Mouse (Mus musculus) kidney, postnatal 36 days (tissue): Measurements from ENCODE around the gene Gm20388.

Experiments
- DNase-seq, 2 experiments: peaks; one replicate each; pipeline ENCODE4 v3.0.0; 2021 to 2022; ENCODE audit warnings: mixed read lengths in 2 of 2

Gene Gm20388

DNA sequence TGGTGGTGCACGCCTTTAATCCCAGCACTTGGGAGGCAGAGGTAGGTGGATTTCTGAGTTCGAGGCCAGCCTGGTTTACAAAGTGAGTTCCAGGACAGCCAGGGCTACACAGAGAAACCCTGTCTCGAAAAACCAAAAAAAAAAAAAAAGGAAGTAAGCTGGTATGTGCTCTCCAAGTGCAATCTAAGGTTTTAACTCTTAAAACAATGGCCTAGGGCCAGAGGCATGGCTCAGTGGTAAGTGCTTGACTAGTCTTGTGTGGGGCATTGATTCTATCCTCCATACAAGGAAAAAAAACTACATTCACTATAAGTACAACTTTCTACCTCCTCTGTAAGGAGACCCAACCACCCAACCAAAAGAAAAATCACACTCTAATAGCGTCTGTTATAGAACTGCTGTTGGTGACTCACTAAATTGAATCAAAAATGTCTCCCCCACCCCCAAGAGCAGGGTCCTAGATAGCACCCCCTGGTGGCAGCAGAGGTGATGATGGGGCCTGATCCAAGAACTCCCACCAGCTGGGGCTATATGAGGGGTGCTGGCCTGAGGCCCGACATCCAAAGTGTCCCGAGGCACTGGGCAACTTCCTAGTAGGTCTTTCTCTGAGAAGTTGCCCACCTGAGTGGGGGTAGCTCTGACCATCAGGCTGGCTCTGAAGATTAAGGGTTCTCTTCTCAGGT, 2548.7 kb downstream of the Gm20388 start:
- DNase-seq: peak in 1 of 2 experiments; percentile 43

DNA sequence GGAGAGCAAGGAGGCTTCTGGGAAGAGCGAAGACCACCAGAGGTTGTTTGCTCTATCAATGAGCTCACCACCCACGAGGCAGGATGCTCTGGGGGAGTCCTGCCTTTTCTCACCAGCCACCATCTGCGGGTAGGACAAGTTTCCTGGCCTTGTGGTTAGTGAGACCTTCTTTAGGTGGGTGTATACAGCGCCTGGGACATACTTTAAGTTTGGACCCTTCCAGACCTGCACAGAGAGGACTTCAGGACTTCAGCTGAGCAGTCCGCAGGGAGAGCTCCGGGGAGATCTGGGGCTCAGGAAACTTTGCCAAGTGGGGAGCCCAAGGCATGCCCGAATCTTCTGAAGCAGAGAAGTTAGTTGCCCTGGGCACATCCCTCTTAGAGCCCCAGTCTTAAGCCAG, 2549.3 kb downstream of the Gm20388 start:
- no peak for DNase-seq

DNA sequence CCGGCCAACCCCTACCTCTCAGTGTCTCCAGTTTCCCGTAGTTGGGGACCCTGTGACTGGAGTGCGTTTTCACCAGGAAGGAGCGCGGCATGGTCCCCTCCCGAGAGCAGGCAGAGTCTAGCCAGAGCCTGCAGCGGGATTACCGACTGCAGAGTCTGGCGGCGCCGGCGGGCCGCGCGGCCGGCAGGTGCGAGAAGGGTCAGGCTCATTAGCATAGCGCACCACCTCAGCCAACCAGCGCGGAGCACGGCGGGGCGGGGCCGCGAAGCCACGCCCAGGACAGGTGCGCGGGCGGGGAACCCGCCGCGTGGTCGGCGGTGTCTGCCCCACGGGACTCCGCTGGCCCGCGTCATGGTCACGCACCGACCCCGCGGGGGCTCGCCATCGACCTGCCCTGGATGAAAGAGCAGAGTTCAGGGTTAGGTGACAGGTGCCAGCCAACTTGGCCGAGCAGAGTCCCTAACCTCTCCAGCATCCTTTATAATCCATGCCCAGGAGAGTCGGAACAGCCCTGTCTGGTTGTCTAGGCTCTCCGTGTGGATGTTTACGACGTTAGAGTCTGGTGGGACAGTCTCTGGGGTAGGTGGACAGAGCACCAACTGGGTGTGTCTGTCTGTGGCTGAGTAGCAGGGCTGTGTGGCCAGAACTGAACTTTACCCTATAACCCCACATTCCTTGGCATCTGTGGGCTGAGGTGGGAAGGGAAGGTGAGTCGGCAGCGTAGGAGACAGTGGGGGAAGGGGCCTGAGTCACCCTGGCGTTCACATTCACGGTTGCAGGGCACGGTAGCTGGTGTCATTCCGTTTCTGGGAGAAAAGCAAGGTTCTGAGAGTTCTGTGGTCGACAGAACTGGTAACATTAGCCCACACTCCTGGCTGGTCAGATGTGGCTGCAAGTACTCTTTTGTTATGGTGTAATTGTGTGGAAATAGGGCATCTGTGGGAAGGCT, 2550.2 kb downstream of the Gm20388 start, which contains the start of gene Snai3:
TSS of gene Snai3 (minus strand) at position 210 of the 949 bp plus-strand sequence.
- peak; percentile 84 to 88 for DNase-seq

- no peak for DNase-seq
Measured at GRCm38 (mm10) chr8:122461473-122462148, 2551.0 kb downstream of the Gm20388 start.

DNA sequence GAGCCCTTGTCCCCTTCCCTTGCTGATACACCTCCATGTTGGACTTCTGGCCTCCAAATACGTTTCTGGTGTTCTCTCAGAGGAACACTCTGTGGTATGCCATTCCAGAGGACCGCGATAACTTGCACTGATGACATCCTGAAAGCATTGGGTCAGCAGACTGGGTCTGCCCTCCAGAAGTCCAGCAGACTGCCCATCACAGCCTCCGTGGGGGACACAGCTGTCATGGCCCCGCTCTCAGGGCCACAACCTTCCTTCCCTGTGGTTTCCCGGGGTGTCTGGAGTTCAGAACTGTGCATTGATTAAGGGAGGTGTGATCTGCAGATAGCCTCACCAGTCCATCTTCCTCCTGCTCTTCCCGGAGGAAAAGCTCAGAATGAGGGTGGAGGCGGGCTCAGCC, 2551.9 kb downstream of the Gm20388 start:
- no peak for DNase-seq

DNA sequence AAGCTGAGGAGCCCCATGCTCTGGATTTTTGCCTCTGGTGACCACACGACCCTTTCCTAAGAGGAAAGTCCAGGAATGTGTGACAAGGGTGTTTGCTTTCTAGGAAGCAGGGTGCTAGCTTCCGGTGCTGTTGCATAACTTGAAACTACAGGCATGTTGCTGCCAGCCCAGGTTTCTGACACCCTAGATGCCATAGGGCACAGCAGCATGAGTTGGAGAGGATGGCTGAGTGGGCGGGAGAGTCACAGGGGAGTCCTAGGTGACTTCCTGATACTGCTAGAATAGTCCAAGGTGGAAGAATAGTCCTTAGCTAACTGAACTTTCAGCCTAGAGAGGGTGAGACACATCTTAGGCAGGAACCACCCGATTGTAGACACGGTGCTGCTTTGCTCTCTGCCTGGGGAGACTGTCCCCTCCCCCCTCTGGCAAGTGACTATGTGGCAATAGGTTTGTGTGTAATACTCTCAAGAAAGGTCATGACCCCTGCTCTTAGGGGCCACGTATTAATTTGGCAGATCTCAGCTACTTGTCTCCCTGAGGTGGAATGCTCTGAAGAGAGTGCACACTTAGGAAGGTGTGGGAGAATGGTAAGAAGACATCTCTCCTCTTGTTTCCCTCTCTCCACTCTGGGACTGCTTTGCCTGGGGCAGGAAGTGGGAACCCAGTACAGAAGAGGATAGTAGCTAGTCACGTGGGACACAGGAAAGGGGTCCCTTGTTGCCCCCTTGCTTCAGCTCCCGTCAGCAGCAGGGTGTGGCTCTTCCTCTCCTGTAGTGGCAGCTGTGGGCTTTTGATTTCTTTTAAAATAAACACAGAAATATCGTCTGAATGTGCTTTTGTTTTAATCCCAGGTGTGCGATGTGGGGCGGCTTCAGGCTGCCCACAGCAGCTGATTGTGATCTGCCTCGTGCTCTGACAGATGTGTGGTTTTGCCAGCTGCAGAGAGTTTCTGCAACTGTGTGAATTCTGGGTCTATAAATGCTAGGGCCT, 2553.3 kb downstream of the Gm20388 start:
- DNase-seq: peak; percentile 27 to 31

DNA sequence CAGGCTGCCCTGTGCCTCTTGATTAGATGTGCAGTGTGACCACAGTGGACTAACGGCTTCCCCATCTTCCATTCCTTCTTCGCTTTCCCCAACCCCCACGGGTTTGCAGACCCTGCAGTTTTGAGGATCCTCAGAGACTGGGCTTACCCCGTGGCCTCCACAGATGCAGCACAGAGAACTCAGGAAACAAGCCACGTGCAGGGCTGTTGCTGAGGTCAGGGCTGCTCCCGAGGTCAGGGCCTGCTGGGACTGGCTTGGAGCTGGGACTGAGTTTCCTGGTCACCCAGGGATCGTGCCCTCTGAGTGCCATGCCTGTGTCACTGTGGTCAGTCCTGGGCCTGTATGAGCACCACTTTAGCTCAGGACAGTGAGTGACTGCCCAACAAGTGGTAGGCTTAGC, 2554.3 kb downstream of the Gm20388 start:
- DNase-seq: no peak

- no peak for DNase-seq
Measured at GRCm38 (mm10) chr8:122467816-122468215, 2557.2 kb downstream of the Gm20388 start.

GRCm38 (mm10) chr8:122469407-122469806, 2558.8 kb downstream of the Gm20388 start:
- DNase-seq: peak; percentile 28 to 35

DNA sequence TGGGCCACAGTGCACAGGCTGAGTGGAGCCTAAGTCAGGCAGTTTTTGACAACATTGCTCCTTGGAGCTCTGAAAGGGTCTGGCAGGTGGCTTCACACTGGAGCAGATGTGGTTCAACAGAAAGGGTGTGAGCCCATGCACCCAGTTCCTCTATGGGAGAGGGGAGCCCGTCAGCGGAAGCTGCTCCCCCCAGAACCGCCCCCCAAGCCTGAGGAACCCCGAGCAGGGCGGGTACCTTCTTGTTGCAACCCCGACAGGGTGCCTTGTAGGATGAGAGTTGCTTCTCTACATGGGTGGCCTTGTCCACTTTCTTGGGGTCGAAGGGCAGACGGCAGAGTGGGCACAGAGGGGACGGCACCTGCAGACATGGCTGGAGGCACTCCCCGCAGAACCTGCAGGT, 2559.3 kb downstream of the Gm20388 start:
- DNase-seq: no peak

- no peak for DNase-seq
Measured at GRCm38 (mm10) chr8:122470691-122471090, 2560.1 kb downstream of the Gm20388 start.

DNA sequence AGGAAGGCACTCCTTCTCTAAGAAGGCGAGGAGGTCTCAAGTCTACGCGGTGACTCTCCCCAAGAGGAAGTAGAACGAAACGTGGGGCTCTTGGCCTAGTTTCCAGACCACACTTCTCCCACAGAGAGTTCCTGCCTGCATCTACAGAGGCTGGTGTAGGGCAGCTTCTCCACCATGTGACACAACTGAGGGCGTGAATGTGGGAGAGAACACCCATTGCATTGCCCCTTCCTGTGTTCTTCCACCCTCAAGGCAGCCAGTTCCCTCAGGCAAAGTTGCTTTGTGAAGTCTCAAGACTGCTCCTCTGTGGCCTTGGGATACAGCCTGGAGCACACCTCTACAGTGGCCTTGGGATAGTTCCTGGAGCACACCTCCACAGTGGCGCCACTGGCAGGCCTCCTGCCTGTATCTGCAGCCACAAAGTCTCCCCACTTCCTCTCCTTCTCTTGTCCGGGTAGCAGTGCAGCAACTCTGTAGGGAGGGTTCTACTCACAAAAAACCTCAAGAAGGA, 2563.3 kb downstream of the Gm20388 start:
- no peak for DNase-seq

- peak; percentile 44 to 72 for DNase-seq
Measured at GRCm38 (mm10) chr8:122474951-122475560, 2564.4 kb downstream of the Gm20388 start.

- DNase-seq: peak; percentile 88 to 95
Measured at GRCm38 (mm10) chr8:122475580-122476320, 2565.1 kb downstream of the Gm20388 start, which contains the start of the genes Rnf166 and Ctu2. TSS of gene Rnf166 (minus strand) at chr8:122476064. TSS of gene Ctu2 (plus strand) at chr8:122476143.

- no peak for DNase-seq
Measured at GRCm38 (mm10) chr8:122482448-122482847, 2571.8 kb downstream of the Gm20388 start.

GRCm38 (mm10) chr8:122483877-122484276, 2573.2 kb downstream of the Gm20388 start:
- no peak for DNase-seq

DNA sequence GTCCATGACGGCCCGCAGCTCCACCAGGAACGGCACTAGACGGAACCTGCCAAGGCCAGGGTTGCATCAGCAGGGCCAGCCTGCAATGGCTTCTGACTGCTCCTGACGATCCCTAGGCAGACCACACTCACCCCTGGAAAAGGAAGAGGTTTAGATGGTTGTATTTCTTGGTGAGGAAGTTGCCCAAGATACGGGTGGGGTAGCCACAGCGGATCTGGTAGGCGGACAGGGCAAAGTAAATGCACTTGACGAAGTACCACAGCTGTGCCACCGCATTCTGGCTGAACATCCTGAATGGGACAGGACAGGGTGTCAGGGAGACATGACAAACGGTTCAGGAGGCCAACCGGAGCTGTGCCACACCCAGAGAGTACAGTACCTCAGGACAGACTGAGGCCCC, 2574.2 kb downstream of the Gm20388 start:
- DNase-seq: no peak

- DNase-seq: no peak
Measured at GRCm38 (mm10) chr8:122488387-122488786, 2577.7 kb downstream of the Gm20388 start.

DNA sequence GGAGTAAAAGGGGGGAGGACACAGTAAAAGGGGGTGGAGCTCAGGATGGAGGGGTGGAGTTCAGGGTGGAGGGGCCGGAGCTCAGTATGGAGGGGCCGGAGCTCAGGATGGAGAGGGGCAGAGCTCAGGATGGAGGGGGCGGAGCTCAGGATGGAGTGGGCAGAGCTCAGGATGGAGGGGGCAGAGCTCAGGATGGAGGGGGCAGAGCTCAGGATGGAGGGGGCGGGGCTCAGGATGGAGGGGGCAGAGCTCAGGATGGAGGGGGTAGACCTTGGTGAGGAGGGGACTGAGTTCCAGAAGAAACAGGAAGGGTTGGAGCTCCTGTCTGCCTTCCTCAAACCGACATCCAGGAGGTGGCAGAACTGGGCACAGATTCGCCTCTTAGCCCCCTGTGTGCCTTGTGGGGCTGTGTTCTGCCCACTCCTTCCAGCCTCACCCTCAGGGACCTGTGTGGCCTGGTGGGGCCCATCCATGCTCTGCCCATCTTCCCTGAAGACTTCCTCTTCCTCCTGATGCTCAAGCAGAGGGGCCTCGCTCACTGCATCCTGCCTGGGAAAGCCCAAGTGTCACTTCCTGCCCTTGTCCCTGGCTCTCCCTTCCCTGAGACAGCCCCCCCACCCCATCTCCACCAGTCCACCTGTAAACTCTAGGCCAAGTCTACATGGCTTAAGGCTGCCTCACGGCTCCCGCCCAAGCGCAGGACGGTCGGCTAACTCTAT, 2586.5 kb downstream of the Gm20388 start:
- peak; percentile 42 to 69 for DNase-seq

- no peak for DNase-seq
Measured at GRCm38 (mm10) chr8:122497912-122498311, 2587.3 kb downstream of the Gm20388 start.
